Mouse (Mus musculus) adrenal gland, postnatal 14 days (tissue): Measurements from ENCODE around the gene Mcam. TPM values are rescaled to one million over a fixed set of nuclear protein-coding genes. Genes with fewer than 3 reads are reported as not detected.

ENCODE experiments used
- DNase-seq: peaks from one replicate; pipeline ENCODE4 v3.0.0; 2021; ENCODE audit warnings: mixed read lengths
- long read RNA-seq, 2 experiments: library from polyadenylated mRNA; stranded (forward); transcript quantifications; one replicate each; pipeline ENCODE4 v2.0.0; 2021
- total RNA-seq: library from RNA; stranded (reverse); gene quantifications from 2 replicates; pipeline ENCODE4 v1.2.3, GENCODE M21; 2021

The Mcam gene
- 65.3 and 76.6 TPM in 2 replicates for total RNA-seq
- long read RNA-seq, experiment 1, transcript Mcam-201 (16 exons, 2,989 nt), result major isoform, 10 of 33 reads
- long read RNA-seq, experiment 1, partial matches to known transcripts, result 17 of 33 reads
- long read RNA-seq, experiment 1, other reads (novel, unspliced or antisense), result 3 of 33 reads
- long read RNA-seq, experiment 2, transcript Mcam-201 (16 exons, 2,989 nt), result major isoform, 6 of 25 reads
- long read RNA-seq, experiment 2, transcript Mcam-202 (15 exons, 2,772 nt), result minor isoform, 5 of 25 reads
- long read RNA-seq, experiment 2, partial matches to known transcripts, result 14 of 25 reads
- long read RNA-seq, experiment 2, other reads (novel, unspliced or antisense), result 0 of 25 reads

DNA sequence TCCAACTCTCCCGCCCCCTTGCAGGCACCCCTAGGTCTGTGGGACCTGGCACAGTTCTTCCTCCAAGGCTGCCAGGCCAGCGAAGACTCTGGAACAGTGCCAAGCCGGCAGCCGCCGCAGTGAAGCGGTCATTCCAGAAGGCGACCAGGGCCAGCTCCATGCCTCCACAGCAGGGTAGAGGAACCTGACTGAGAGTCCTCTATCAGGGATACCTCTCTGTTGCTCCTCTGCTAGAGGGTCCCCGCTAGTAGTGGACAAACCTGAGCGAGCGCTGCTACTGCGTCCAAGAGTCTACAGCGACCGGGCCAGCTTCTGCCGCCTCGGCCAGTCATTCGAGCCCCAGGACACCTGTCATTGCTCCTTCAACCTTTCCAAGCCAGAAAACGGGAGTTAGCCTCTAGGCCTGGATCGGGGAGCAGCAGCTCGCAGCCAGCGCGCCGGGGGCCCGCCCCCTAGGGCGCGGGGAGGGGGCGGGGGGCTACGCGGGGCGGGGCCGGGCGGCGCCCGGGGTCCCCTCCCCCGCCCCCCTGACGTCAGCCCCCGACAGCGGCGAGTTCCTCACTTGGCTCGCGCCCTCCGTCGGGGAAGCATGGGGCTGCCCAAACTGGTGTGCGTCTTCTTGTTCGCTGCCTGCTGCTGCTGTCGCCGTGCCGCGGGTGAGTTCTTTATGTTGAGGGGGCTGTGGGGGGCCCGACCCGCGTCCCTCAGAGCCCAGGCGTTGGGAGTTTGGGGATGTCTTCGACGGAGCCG is at the start of gene Mcam:
Gene Mcam (plus strand): TSS at position 369 of the 750 bp plus-strand sequence.
- DNase-seq, result peak; percentile 86

DNA sequence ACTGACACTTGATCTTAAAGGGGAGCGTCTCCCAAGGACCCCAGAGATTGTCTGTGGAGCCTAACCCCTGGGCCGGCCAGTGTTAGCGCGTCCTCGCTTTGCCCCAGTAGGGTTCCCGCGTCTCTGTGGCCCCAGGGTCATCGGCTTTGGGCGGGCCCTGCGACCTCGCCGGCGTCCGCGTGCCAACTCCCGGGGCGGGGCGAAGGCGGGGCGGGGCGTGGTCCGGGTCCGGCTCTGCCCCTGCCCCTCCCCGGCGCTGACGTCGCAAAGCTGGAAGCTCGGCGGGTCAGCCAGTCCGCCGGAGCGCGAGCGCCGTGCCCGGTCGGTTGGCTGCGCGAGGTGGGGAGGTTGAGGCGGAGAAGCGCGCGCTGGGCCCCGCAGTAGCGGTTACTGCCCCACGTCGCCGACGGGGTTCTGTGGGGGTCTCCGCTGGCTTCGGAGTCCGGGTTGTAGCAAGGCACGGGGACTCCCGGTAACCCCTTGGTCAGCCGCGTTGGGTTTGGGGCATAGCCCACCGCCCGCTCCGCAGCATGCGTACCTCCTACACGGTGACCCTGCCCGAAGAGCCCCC is 49.5 kb upstream of the Mcam start:
- DNase-seq, result peak; percentile 99

DNA sequence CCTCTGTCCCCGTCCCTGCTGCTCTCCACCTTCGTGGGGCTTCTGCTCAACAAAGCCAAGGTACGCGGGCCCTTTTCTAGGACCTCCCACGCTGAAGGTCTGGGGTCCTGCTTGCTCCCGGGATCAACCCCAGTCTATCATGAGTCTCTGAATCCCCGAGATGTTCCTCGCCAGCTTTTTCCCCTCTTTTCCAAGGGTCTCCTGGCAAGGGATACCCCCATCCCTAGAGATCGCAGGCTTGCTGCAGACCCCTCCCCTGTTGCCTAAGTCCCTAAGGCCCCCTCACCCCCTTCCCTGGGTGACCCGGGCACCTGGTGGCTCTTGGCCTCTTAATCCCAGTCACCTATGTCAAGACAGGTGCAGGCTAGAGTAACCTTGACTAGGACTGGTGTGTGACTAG is 49.0 kb upstream of the Mcam start:
- no peak for DNase-seq

DNA sequence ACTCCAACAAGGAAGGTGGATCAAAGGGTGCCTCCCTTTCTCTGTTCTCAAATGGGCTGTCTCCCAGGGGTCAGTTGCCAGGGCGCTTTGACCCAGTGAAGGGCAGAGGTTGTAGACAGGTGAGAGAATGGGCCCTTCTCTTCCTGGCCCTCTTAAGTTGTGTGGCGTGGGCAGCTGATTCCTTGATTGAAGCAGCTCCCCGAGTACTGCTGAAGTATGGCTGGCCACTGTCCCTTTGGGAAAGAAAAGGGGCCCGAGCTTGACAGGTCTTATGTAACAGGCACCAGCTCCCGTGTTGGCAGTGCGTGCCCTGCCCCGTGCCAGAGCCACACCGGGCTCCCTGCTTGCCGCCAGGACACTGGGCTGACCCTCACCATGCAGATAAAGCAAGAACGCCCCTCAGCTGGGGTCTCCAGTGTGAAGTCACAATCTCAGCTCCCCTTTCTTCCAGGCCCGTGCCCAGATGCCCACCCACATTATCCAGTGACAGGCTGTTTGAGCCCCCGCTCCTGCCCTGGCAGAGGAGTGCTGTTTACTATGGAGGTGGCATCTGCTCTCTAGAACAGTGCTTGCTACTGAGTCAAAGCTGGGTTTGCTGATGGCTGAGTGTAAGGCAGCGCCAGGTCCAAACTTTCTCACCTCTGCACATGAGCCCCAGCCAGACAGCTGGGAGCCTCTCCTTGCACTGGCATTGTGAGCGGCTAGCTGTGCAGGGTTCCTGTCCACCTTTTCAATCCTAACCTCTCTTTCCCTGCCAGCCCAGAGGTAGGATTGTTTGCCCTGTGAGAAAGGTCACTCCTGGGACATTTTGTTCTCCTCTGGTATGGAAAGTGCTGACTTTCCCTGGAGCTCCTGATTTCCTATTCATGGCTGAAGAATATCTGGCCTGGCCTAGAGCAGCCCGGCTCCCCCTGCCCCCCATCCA is 48.3 kb upstream of the Mcam start:
- DNase-seq, result peak; percentile 77

DNA sequence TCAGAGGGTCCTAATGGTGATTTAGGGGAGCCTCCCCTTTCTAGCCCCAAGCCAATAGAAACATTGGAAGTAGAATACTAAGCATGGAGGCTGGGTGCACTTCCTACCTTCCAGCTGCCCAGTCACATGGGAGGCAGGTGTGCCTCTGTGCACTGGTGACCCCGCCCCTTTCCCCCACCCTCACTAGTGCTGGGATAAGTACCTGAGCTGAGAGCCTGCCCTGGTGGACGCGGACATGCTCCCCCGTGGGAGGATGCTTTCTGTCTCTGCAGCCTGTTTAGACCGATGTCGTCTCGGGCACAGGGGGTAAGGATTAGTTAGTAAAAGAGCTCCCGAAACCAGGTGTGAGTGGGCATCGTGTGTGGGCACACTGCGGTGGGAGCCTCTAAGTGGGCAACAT is 47.3 kb upstream of the Mcam start:
- DNase-seq, result no peak

- DNase-seq, result peak; percentile 60
Observed at GRCm38 (mm10) chr9:44087761-44088455, 46.4 kb upstream of the Mcam start.

- no peak for DNase-seq
Observed at GRCm38 (mm10) chr9:44088877-44089608, 45.2 kb upstream of the Mcam start.

- peak; percentile 89 for DNase-seq
Observed at GRCm38 (mm10) chr9:44093612-44094503, 40.4 kb upstream of the Mcam start.

- no peak for DNase-seq
Observed at GRCm38 (mm10) chr9:44094737-44095136, 39.5 kb upstream of the Mcam start.

DNA sequence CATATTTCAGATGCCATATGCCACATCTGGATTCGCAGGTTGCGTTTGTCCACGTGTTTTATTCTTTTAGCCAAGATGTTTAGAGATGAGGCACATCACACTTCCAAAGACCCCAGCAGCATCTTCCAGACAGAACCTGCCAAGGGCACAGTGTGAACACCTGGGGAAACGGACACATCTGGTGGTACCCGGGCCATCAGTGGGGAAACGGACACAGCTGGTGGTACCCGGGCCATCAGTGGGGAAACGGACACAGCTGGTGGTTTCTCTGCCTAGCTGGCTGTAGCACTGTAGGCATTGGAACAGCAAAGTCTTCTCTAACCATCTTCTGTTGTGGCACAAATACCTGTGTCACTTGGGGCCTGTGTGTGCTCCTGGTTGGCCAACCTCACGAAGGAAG is 38.5 kb upstream of the Mcam start:
- no peak for DNase-seq

GRCm38 (mm10) chr9:44096536-44096935 is 37.7 kb upstream of the Mcam start:
- peak; percentile 59 for DNase-seq

GRCm38 (mm10) chr9:44101490-44101889 is 32.8 kb upstream of the Mcam start, which contains the start of gene Mfrp:
Gene Mfrp (plus strand): TSS chr9:44101729.
- no peak for DNase-seq

DNA sequence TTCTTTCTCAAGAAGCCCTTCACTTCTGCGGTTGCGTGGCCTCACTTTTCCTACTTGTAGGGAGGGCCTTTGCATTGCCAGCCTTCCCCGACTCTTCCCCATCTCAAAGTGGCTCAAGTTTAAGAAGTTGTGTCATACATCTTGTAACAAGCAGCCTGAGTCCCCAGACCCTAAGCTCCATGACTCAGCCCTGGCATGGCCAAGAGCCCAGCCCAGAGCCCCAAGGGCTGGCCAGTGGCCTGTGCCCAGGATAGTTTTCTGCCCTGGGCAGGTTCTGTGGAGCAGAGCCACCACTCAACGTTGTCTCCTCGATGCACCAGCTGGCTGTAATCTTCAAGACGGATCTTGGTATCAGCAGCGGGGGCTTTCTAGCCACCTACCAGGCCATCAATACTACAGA is 29.4 kb upstream of the Mcam start:
- peak; percentile 72 for DNase-seq

GRCm38 (mm10) chr9:44105781-44106180 is 28.5 kb upstream of the Mcam start:
- DNase-seq, result no peak

GRCm38 (mm10) chr9:44106182-44106581 is 28.1 kb upstream of the Mcam start:
- DNase-seq, result no peak

- DNase-seq, result no peak
Observed at GRCm38 (mm10) chr9:44106596-44106995, 27.7 kb upstream of the Mcam start.

GRCm38 (mm10) chr9:44107110-44107509 is 27.2 kb upstream of the Mcam start, which contains the start of gene C1qtnf5:
Gene C1qtnf5 (plus strand): TSS chr9:44107245.
- DNase-seq, result peak; percentile 90

DNA sequence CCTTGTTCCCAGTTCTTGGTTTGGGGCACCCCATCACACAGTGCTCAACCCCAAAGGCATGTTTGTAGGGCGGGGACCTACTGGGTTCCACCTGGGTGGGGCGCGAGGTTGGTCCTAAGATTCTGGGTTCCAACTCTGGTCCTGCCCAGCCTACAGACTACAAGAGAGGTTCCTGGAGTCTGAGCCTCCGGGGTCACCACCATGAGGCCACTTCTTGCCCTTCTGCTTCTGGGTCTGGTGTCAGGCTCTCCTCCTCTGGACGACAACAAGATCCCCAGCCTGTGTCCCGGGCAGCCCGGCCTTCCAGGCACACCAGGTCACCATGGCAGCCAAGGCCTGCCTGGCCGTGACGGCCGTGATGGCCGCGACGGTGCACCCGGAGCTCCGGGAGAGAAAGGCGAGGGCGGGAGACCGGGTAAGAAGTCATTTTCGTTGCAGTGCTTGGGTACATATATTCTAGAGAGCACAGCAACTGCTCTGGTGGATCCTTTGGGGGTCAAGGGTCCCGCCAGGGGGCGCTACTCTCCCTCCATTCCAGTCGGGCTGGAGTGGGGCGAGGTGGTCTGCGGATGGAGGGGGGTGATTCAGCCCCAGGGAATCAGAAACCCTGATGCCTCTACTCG is 26.6 kb upstream of the Mcam start:
- peak; percentile 83 for DNase-seq
